Mouse (Mus musculus): ENCODE measurements at regions not wholly inside any gene's neighbourhood (a gene's known extent, or its start where the extent isn't known, plus 50 kb on each side); places are given as distances from the start of the nearest gene placed in this dataset.

DNA sequence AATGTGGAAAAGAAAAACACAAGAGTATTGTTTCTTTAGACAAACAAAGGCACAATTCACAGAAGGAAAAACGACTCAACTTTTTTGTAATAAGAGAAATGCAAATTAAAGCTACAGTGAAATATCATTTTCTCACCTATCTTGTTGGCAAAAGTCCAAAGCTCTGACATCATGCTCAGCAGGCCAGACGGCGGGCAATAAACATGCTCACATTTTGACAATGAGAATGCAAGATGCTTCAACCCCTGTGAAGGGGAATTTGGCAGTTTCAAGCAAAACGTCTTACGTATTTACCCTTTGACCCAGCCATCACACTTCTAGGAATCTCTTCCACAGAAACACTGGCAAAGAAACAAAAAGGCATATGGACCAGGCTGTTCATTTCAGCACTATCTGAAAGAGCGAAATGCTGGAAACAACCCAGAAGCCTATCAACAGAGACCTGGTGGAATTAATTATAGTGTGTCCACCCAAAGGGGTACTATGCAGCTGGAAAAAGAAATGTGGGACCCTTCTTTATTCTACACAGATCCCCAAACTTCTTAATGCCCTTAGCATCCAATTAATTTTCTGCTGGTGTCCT lies 203.4 kb upstream of the 2610301B20Rik start:
- TF ChIP-seq POLR2A (IDR thresholded peaks at IDR 0.05; ENCODE audit: control insufficient read depth, extremely low read depth, insufficient read depth, low read length, poor library complexity) (no peak), CTCF (IDR thresholded peaks at IDR 0.05; ENCODE audit: borderline replicate concordance, control insufficient read depth, extremely low read depth, insufficient read depth, low read length, poor library complexity) (no peak)
